Mouse (Mus musculus) thymus, postnatal 10 days (tissue): ENCODE measurements at regions not wholly inside any gene's neighbourhood (a gene's known extent, or its start where the extent isn't known, plus 50 kb on each side); places are given as distances from the start of the nearest gene placed in this dataset.

Experiments used
- DNase-seq, 2 experiments: peaks; one replicate each; pipeline ENCODE4 v3.0.0; 2021; ENCODE audit warnings: low spot score in 2 of 2

DNA sequence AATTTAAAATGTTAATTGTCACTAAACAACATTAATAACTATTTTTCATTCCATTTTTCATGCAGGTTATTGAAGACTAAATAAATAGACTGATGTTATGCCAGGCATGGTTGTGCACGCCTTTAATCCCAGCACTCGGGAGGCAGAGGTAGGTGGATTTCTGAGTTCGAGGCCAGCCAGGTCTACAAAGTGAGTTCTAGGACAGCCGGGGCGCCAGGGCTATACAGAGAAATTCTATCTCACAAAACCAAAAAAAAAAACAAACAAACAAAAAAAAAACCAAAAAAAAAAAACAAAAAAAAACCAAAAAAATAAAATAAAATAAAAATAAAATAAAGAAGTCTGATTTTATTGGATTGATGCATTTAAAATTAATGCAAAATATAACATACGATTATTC, 157.1 kb downstream of the Vmn2r121 start:
- peak in 1 of 2 experiments; percentile 2 for DNase-seq
